Mouse (Mus musculus) neural tube, embryonic 14.5 days (tissue): Measurements from ENCODE around the gene Smad6. TPM values are rescaled to one million over a fixed set of nuclear protein-coding genes. Genes with fewer than 3 reads are reported as not detected.

Experiments
- ATAC-seq: fragments of 200-750 bp; cut with Nextera tagmentation; 2 replicates; pipeline ENCODE4 v1.8.0; 2017; ENCODE audit warnings: low read depth, mild to moderate bottlenecking, moderate TSS enrichment, moderate library complexity
- H3K27ac ChIP-seq: fragments of 300-500 bp; sonication (generic); 2 replicates; pipeline ENCODE4 v1.5.1; 2014; ENCODE audit warnings: low read depth, mild to moderate bottlenecking, control low read depth, low read length, moderate library complexity, mixed read lengths
- H3K27me3 ChIP-seq: fragments of 300-500 bp; sonication (generic); 2 replicates; pipeline ENCODE4 v1.6.1; 2014; ENCODE audit warnings: low read length; ENCODE audit not compliant: control insufficient read depth, insufficient read depth
- H3K36me3 ChIP-seq: fragments of 300-500 bp; sonication (generic); 2 replicates; pipeline ENCODE4 v1.6.1; 2014; ENCODE audit warnings: low read length, mixed read lengths; ENCODE audit not compliant: control insufficient read depth, insufficient read depth
- H3K4me1 ChIP-seq: fragments of 300-500 bp; sonication (generic); 2 replicates; pipeline ENCODE4 v1.6.1; 2014; ENCODE audit warnings: low read length; ENCODE audit not compliant: control insufficient read depth, insufficient read depth
- H3K4me2 ChIP-seq: fragments of 300-500 bp; sonication (generic); 2 replicates; pipeline ENCODE4 v1.6.1; 2014; ENCODE audit warnings: mild to moderate bottlenecking, low read depth, low read length, control low read depth
- H3K4me3 ChIP-seq: fragments of 300-500 bp; sonication (generic); 2 replicates; pipeline ENCODE4 v1.5.1; 2014; ENCODE audit warnings: low read depth, low read length, control low read depth, mixed read lengths
- H3K9ac ChIP-seq: fragments of 300-500 bp; sonication (generic); replicated peaks from 2 replicates; pipeline ENCODE4 v1.6.1; 2014; ENCODE audit warnings: low read depth, mild to moderate bottlenecking, control low read depth, low read length, mixed read lengths
- H3K9me3 ChIP-seq: fragments of 300-500 bp; sonication (generic); 2 replicates; pipeline ENCODE4 v1.6.1; 2016; ENCODE audit warnings: low read length; ENCODE audit not compliant: control insufficient read depth
- WGBS: fragments of 180-500 bp; shearing (Covaris S2); extraction: QIAGEN DNeasy Blood & Tissue Kit; methylation state at CpG from one replicate; pipeline ENCODE4 v1.1.7; 2014; 5-methylcytosine and 5-hydroxymethylcytosine counted together
- polyA plus RNA-seq: library from polyadenylated mRNA; unstranded; fragments of >200 nt; fragmentation: Nextera tagmentation; extraction: Ambion mirVana; gene quantifications from 2 replicates; pipeline ENCODE4 v1.2.1, GENCODE M21; 2014

The Smad6 gene
- polyA plus RNA-seq, 1 experiment from 2014 or later = 1.0 TPM

- no peaks in the 10 kb centered on the region for H3K9me3 ChIP-seq
- no peak for ATAC-seq
- 0 out of 2 replicates have a peak overlapping the region, but pooled peaks have one; percentile 4 for H3K27ac ChIP-seq
- H3K27me3 ChIP-seq = no peaks in the 10 kb centered on the region
- H3K4me2 ChIP-seq = no peak overlapping the region
- no peak overlapping the region for H3K9ac ChIP-seq
- no peak overlapping the region for H3K4me3 ChIP-seq
- H3K36me3 ChIP-seq = no peaks in the 10 kb centered on the region
- H3K4me1 ChIP-seq = no peaks in the 10 kb centered on the region
- 58% methylated on average over 14 of the region's 14 CpGs for WGBS
These were observed 23.8 kb downstream of the Smad6 start for GRCm38 (mm10) chr9:63998026-63998425.

- Histone ChIP-seq H3K9me3 (no peaks in the 10 kb centered on the region), H3K9ac (no peak overlapping the region), H3K4me2 (no peak overlapping the region), H3K4me3 (no peak overlapping the region), H3K27me3 (no peaks in the 10 kb centered on the region), H3K4me1 (no peaks in the 10 kb centered on the region), H3K27ac (no peak overlapping the region), H3K36me3 (no peaks in the 10 kb centered on the region)
- peak; percentile 63; the same call in 1 of the 2 replicates for ATAC-seq
- 48% methylated on average over 4 of the region's 4 CpGs for WGBS
These were observed 24.4 kb downstream of the Smad6 start for GRCm38 (mm10) chr9:63997439-63997838.

GRCm38 (mm10) chr9:63993256-63993655 lies 28.6 kb downstream of the Smad6 start:
- H3K27me3 ChIP-seq = no peaks in the 10 kb centered on the region
- no peak overlapping the region for H3K9ac ChIP-seq
- H3K4me3 ChIP-seq = no peak overlapping the region
- no peak for ATAC-seq
- H3K27ac ChIP-seq = no peak overlapping the region
- H3K36me3 ChIP-seq = no peaks in the 10 kb centered on the region
- no peak overlapping the region for H3K4me2 ChIP-seq
- H3K4me1 ChIP-seq = no peaks in the 10 kb centered on the region
- WGBS = 97% methylated on average over 5 of the region's 5 CpGs
- H3K9me3 ChIP-seq = no peaks in the 10 kb centered on the region

- 80% methylated on average over 4 of the region's 4 CpGs for WGBS
- Histone ChIP-seq H3K4me1 (no peaks in the 10 kb centered on the region), H3K4me3 (no peak overlapping the region), H3K4me2 (no peak overlapping the region), H3K36me3 (no peaks in the 10 kb centered on the region), H3K9ac (no peak overlapping the region), H3K27me3 (no peaks in the 10 kb centered on the region), H3K9me3 (no peaks in the 10 kb centered on the region), H3K27ac (no peak overlapping the region)
- ATAC-seq = no peak
These were observed 29.1 kb downstream of the Smad6 start for GRCm38 (mm10) chr9:63992761-63993160.

- H3K9ac ChIP-seq = no peak overlapping the region
- H3K4me3 ChIP-seq = no peak overlapping the region
- no peaks in the 10 kb centered on the region for H3K9me3 ChIP-seq
- H3K27me3 ChIP-seq = no peaks in the 10 kb centered on the region
- WGBS = 76% methylated on average over 4 of the region's 4 CpGs
- H3K4me1 ChIP-seq = no peaks in the 10 kb centered on the region
- no peak overlapping the region for H3K27ac ChIP-seq
- ATAC-seq = no peak
- no peaks in the 10 kb centered on the region for H3K36me3 ChIP-seq
- H3K4me2 ChIP-seq = no peak overlapping the region
These were observed 30.7 kb downstream of the Smad6 start for GRCm38 (mm10) chr9:63991193-63991592.

- 70% methylated on average over 8 of the region's 8 CpGs for WGBS
- H3K36me3 ChIP-seq = no peaks in the 10 kb centered on the region
- H3K9ac ChIP-seq = no peak overlapping the region
- H3K4me1 ChIP-seq = no peaks in the 10 kb centered on the region
- no peaks in the 10 kb centered on the region for H3K27me3 ChIP-seq
- no peak for ATAC-seq
- H3K27ac ChIP-seq = no peak overlapping the region
- no peaks in the 10 kb centered on the region for H3K9me3 ChIP-seq
- H3K4me3 ChIP-seq = no peak overlapping the region
- no peak overlapping the region for H3K4me2 ChIP-seq
These were observed 32.2 kb downstream of the Smad6 start for GRCm38 (mm10) chr9:63989641-63990040.

GRCm38 (mm10) chr9:63989214-63989613 lies 32.6 kb downstream of the Smad6 start:
- Histone ChIP-seq H3K4me1 (0 out of 2 replicates have a peak, but pooled peaks cover 2% of the 10 kb centered on the region), H3K36me3 (no peaks in the 10 kb centered on the region), H3K9ac (no peak overlapping the region), H3K27ac (no peak overlapping the region), H3K9me3 (no peaks in the 10 kb centered on the region), H3K4me2 (no peak overlapping the region), H3K4me3 (no peak overlapping the region), H3K27me3 (no peaks in the 10 kb centered on the region)
- no peak for ATAC-seq
- WGBS = 88% methylated on average over 12 of the region's 12 CpGs

GRCm38 (mm10) chr9:63985125-63985524 lies 36.7 kb downstream of the Smad6 start:
- H3K4me2 ChIP-seq = no peak overlapping the region
- no peak for ATAC-seq
- H3K4me3 ChIP-seq = no peak overlapping the region
- H3K9me3 ChIP-seq = no peaks in the 10 kb centered on the region
- no peak overlapping the region for H3K9ac ChIP-seq
- H3K27ac ChIP-seq = no peak overlapping the region
- no peaks in the 10 kb centered on the region for H3K36me3 ChIP-seq
- WGBS = 79% methylated on average over 6 of the region's 6 CpGs
- no peaks in the 10 kb centered on the region for H3K27me3 ChIP-seq
- H3K4me1 ChIP-seq = peaks cover 9% of the 10 kb centered on the region; the same call in 1 of the 2 replicates

GRCm38 (mm10) chr9:63982937-63983632 lies 38.8 kb downstream of the Smad6 start:
- Histone ChIP-seq H3K36me3 (no peaks in the 10 kb centered on the region), H3K9ac (no peak overlapping the region), H3K27me3 (no peaks in the 10 kb centered on the region), H3K4me1 (peaks cover 12% of the 10 kb centered on the region; the same call in 1 of the 2 replicates), H3K27ac (no peak overlapping the region), H3K9me3 (no peaks in the 10 kb centered on the region), H3K4me2 (no peak overlapping the region), H3K4me3 (no peak overlapping the region)
- no peak for ATAC-seq
- WGBS = 87% methylated on average over 12 of the region's 12 CpGs
